Mouse (Mus musculus) brain, embryonic 14.5 days (tissue): ENCODE measurements around the gene Cacna2d3. TPM values are rescaled to one million over a fixed set of nuclear protein-coding genes. Genes with fewer than 3 reads are reported as not detected.

ENCODE experiments used
- DNase-seq: peaks from one replicate; pipeline ENCODE4 v3.0.0-alpha.2; 2011; ENCODE audit warnings: low read depth
- CTCF ChIP-seq: fragments of 200-500 bp; IDR thresholded peaks from 2 replicates; pipeline ENCODE4 v1.5.1; 2012; ENCODE audit warnings: inconsistent platforms, mild to moderate bottlenecking, moderate library complexity, borderline replicate concordance; ENCODE audit not compliant: insufficient read depth, insufficient read length; ENCODE audit errors: extremely low read depth
- POLR2A ChIP-seq: fragments of 200-500 bp; IDR thresholded peaks from 2 replicates; pipeline ENCODE4 v1.6.1; 2012; ENCODE audit warnings: mild to moderate bottlenecking, inconsistent platforms, borderline replicate concordance; ENCODE audit not compliant: poor library complexity, insufficient read depth, insufficient read length, severe bottlenecking; ENCODE audit errors: extremely low read depth
- polyA plus RNA-seq: library from polyadenylated mRNA; depleted of rRNA; stranded (reverse); fragments of >200 nt; gene quantifications from 2 replicates; pipeline ENCODE4 v1.2.3, GENCODE M21; 2012

Gene Cacna2d3
- polyA plus RNA-seq, 1 experiment, result 32.5 TPM

GRCm38 (mm10) chr14:29277701-29278100 is 444.0 kb downstream of the Cacna2d3 start:
- no peak for TF ChIP-seq POLR2A
- TF ChIP-seq CTCF, result no peak
- no peak for DNase-seq

DNA sequence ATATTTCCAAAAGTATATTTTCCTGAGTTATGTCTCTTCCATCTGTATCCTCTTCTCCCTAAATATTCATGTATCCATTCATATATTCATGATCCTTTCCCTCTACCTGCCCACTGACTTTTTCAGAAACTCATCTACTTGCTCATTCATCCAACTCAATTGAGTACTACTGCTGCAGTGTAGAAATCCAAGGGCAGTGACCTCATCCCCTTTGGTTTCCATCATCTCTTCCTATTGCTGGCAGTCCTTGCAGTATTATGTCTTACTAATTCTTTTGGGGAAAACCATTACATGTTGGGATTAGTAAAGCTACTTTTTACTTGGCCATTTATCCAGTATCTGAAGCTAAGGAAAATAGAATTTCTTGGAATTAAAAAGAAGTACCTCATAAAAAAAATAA is 447.8 kb downstream of the Cacna2d3 start:
- DNase-seq, result no peak
- TF ChIP-seq POLR2A (no peak), CTCF (no peak)

DNA sequence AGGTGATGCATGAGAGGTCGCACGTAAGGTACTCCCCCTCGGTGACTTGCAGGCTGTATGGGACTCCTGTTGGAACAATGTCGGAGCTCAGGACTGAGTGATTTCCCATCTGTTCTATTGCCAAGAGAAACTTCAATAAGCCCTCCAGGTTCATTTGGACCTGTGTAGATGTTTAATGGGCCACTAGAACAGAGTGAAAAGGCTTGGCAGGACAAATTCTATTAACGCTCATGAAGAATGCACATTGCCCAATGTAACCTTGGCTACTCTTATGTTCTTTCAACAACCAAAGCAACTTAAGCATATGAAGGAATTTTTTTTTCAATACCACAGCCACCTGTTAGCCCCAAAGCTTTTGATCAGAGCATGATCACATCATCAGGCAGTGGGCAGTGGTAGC is 451.1 kb downstream of the Cacna2d3 start:
- no peak for DNase-seq
- TF ChIP-seq POLR2A, result no peak
- TF ChIP-seq CTCF, result no peak

- DNase-seq, result no peak
- no peak for TF ChIP-seq POLR2A
- no peak for TF ChIP-seq CTCF
These were observed 451.8 kb downstream of the Cacna2d3 start for GRCm38 (mm10) chr14:29269816-29270215.

DNA sequence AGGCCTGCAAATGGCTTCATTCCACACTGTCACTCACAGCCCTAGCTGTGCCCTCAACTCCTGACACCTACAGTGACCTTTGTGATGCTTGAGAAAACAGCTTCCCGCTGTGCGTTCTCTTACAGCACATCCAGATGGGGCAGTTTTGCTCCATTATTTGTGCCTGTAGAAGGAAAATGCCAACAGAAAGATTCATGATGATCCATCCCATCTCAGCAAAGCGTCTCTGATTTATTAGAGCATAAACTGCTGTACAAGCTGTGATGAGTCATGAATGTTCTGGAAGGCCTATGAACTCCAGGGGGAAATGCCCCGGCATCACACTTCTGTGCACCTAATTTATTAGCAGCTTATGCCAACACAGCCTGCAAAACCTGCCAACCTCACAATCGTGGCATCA is 453.1 kb downstream of the Cacna2d3 start:
- no peak for TF ChIP-seq CTCF
- no peak for TF ChIP-seq POLR2A
- DNase-seq, result peak; percentile 38

DNA sequence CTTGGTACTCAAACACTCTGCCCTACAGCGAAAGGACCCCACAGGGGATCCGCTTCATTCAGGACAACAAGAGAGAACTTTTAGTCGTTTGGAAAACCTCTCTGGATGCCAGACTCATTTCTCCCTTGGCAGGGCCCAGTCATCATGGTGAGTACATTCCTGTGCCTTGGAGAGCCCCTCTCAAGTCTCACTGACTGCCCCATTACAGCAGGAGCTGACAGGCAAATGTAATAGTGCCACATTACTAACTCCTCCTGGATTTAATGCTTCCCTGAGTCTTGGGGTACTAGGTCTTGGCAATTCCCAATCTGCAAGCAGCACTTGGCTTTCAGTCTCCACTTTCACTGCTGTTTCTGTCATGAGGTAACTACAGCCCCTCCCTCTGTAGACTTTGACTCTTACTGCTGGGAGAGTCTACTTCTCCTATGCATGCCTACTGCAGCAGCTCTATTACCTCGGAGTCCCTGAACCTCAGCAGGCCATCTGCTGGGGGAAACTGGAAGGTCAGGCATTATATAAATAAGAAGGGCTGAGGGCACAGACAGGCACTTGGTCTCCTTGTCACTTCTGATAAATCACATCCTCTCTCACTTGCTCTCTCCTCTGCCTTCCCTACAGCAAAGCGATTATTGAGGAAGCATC is 454.3 kb downstream of the Cacna2d3 start:
- TF ChIP-seq POLR2A (no peak), CTCF (peak; percentile 58; the same call in 1 of the 2 replicates)
- DNase-seq, result peak; percentile 56

GRCm38 (mm10) chr14:29260621-29261020 is 461.0 kb downstream of the Cacna2d3 start:
- TF ChIP-seq CTCF, result no peak
- TF ChIP-seq POLR2A, result no peak
- no peak for DNase-seq

- DNase-seq, result peak; percentile 70
- TF ChIP-seq POLR2A, result no peak
- no peak for TF ChIP-seq CTCF
These were observed 478.1 kb downstream of the Cacna2d3 start for GRCm38 (mm10) chr14:29243516-29243915.

DNA sequence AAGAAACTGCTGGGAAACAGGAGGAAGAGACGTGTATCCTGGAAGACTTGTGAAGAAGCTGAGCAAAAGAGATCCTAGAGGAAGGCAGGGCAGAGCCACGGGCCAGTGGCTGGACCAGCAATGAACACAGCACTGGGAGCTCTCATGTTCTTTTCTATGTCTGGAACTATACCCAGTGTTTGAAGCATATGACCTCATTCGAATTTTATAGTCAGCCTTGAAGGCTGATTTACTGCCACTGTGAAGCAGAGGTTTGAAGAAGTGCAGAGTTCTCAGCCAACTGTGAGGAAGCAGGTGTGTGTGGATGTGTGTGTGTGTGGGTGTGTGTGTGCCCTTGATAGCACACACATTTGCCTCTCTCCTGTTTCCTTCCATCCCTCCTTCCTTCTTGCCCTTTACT is 483.2 kb downstream of the Cacna2d3 start:
- TF ChIP-seq CTCF, result no peak
- TF ChIP-seq POLR2A, result no peak
- no peak for DNase-seq

GRCm38 (mm10) chr14:29228976-29229716 is 492.5 kb downstream of the Cacna2d3 start:
- no peak for TF ChIP-seq CTCF
- TF ChIP-seq POLR2A, result no peak
- peak; percentile 75 for DNase-seq

- DNase-seq, result no peak
- TF ChIP-seq CTCF (no peak), POLR2A (no peak)
These were observed 493.2 kb downstream of the Cacna2d3 start for GRCm38 (mm10) chr14:29228471-29228870.

DNA sequence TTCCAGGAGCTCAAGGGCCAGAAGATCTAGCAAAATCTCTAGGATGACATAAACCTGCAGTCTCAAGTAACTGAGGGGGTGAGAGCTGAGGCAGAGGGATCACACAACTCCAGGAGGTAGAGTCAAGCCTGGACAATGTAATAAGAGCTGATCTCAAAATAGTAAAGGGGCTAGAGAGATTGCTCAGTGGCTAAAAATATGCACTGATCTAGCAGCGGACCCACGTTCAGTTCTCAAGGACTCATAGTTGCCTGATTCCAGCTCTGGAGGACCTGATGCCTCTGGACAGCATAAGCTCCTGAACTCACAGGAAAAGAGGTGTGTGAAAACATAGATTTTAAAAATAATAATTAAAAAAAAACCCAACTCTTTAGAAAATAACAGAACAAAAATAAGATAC is 493.7 kb downstream of the Cacna2d3 start:
- no peak for DNase-seq
- no peak for TF ChIP-seq CTCF
